Mouse (Mus musculus): ENCODE results near the gene Pcsk6. TPM values are rescaled to one million over a fixed set of nuclear protein-coding genes. Genes with fewer than 3 reads are reported as not detected.
A peak's percentile ranks its signal among the peaks of the same experiment; 100 is the strongest.

The Pcsk6 gene
- polyA plus RNA-seq, 1 experiment from 2014 or later: 3.5 TPM

DNA sequence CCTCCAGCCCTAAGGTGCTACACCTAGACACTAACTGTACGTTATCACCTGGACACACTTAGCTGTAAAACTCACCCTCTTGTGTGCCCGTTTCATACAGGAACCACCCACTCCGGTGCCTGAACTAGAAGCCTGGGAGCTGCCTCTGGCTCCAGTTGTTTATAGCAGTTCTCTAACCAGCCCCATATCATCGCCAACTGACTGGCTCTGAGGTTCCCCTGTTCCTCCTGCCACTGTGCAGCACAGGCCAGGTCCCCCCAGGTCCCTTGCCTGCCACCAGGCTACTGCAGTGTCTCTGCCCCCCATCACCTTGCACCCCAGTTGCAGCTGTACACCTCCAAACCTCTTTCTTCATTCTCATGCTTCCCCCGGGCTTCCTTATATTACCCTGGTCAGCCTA, 8.7 kb downstream of the Pcsk6 start:
- Histone ChIP-seq H3K27ac (peak overlapping the region; percentile 57; the same call in 1 of the 2 replicates), H3K27me3 (ENCODE audit: insufficient read depth, poor library complexity, severe bottlenecking) (peaks cover 60% of the 10 kb centered on the region), H3K4me3 (no peak overlapping the region), H3K9me3 (no peaks in the 10 kb centered on the region), H3K36me3 (no peaks in the 10 kb centered on the region), H3K4me1 (peaks cover 51% of the 10 kb centered on the region)
- WGBS: 59% methylated on average over 5 of the region's 5 CpGs
- no peak for DNase-seq (ENCODE audit: low spot score)

DNA sequence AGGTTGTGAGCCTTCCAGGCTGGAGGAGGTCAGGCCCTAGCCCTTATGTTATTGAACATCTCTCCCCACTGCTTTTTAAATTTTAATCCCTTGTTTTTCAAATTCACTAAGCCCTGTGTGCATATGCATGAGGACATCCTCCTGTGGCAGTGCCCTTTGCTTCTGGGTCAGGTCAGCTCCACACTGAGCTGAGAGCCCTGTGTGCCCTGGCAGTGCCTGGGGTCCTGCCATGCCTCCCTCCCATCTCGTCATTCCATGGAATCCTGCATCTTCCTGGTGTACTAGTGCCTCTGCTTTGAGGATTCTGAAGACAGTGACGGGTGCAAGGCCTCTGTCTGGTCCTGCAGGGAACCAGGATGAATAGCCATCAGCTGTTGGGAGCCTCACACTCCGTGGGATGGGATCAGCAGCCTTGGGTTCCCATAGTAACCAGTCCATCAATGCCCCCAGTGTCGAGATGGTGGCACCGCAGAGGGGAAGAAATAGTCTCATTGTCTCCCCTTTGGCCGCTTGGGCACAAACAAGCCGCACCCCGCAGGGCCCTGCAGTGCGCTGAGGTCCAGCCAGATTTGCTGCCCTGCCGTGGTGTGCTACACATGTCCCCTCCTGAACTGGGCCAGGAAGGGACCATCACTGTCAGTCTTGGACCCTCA, 9.5 kb downstream of the Pcsk6 start:
- Histone ChIP-seq H3K4me3 (no peak overlapping the region), H3K27ac (peak overlapping the region; percentile 57), H3K4me1 (peaks cover 51% of the 10 kb centered on the region), H3K27me3 (ENCODE audit: insufficient read depth, poor library complexity, severe bottlenecking) (peaks cover 56% of the 10 kb centered on the region), H3K9me3 (no peaks in the 10 kb centered on the region), H3K36me3 (no peaks in the 10 kb centered on the region)
- 57% methylated on average over 10 of the region's 10 CpGs for WGBS
- DNase-seq (ENCODE audit: low spot score): no peak

DNA sequence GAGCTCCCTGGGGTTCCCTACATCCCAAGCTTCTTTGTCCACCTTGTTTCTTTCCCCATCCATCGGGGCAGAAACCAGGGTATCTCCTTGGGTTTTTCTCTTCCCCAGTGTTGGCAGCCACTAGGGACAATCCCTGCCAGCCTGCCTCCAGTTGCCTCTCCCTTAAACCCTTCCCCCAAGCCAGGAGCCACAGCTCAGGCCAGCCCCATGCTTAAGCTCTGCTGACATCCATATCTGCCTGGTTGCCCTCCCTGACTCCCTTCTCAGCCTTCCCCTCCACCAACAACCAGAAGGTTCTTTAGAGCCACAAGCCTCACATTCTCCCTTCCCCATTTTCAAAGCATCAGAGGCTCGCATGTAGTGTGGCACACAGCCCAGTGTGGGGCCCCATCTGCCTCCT, 10.3 kb downstream of the Pcsk6 start:
- 65% methylated on average over 2 of the region's 2 CpGs for WGBS
- Histone ChIP-seq H3K4me1 (peaks cover 51% of the 10 kb centered on the region), H3K9me3 (no peaks in the 10 kb centered on the region), H3K36me3 (no peaks in the 10 kb centered on the region), H3K4me3 (no peak overlapping the region), H3K27me3 (ENCODE audit: insufficient read depth, poor library complexity, severe bottlenecking) (peaks cover 55% of the 10 kb centered on the region), H3K27ac (no peak overlapping the region; the same call in 1 of the 2 replicates)
- no peak for DNase-seq (ENCODE audit: low spot score)

DNA sequence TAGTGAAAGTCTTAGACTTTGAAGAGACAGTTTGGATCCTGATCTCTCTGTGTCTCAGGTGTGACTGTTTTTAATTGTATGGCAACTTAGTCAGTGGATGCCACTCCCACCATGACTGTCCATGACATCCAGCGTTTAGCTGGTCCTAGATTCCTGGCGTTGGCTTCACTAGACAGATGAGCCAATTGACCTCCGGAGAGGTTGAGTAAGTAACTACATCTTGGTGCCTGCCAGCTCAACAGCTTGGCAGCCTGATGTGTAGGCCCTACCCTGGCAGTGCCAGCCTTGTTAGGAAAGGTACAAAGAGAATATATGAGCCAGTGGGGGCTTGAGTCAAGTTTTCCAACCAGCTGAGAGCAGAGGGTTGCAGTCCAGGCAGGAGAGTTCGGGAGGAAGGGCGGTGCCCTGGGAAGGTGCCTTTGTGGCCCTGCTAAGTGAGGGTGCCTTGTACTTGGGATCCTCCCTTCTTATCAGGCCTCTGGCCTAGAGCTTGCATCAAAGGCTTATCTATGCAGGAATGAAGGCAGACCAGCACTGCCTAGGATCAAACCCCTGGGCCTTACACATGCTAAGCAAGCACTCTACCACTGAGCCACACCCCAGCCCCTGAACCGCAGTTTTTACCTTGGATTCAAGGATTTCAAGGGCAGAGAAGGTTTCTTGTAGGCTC, 11.8 kb downstream of the Pcsk6 start:
- peaks cover 64% of the 10 kb centered on the region for H3K27me3 ChIP-seq (ENCODE audit: insufficient read depth, poor library complexity, severe bottlenecking)

DNA sequence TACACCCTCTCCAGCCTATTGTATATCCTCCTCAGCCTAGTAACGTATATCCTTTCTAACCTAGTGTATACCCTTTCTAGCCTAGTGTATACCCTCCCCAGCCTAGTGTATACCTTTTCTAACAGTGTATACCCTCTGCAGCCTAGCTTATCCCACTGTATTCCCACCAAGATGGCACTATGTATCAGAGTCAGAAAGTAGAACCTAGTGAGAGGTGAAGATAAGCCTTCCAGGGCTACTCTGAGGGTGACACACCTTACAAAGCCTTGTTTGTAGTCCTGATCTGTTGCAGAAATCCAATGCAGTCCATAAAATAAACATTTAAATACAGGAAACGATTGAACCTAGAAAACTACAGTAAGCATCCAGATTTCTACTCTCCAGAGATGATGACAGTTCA, 12.4 kb downstream of the Pcsk6 start:
- Histone ChIP-seq H3K27me3 (ENCODE audit: insufficient read depth, poor library complexity, severe bottlenecking) (peaks cover 68% of the 10 kb centered on the region), H3K4me1 (peaks cover 44% of the 10 kb centered on the region), H3K36me3 (no peaks in the 10 kb centered on the region), H3K9me3 (no peaks in the 10 kb centered on the region), H3K27ac (no peak overlapping the region), H3K4me3 (no peak overlapping the region)
- WGBS: 75% methylated on average over 2 of the region's 2 CpGs
- DNase-seq (ENCODE audit: low spot score): no peak

More for the DNA sequence above, 11.8 kb downstream of the Pcsk6 start:
- no peaks in the 10 kb centered on the region for H3K36me3 ChIP-seq
- H3K4me1 ChIP-seq: peaks cover 48% of the 10 kb centered on the region
- 0 out of 2 replicates have a peak overlapping the region, but pooled peaks have one; percentile 19 for H3K27ac ChIP-seq
- DNase-seq (ENCODE audit: low spot score): no peak
- no peaks in the 10 kb centered on the region for H3K9me3 ChIP-seq
- WGBS: 65% methylated on average over 6 of the region's 6 CpGs
- no peak overlapping the region for H3K4me3 ChIP-seq

DNA sequence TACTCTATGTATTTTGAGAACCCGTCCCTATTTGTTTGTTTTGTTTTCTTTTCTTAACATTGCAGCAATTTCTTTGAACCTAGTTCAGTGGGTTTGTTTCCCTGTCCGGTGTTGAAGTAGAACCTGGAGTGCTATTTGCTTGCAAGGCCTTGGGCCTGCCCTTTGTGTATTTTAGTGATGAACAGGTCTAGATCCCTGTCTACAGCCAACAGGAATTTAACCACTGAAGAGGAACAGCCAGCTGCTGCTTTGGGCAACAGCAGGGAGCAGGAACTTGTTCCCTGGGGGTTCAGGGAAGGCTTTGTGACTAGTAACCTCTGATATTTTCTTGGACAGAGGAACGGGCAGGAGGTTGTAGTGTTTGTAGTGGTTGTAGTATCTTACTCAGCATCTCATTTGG, 15.1 kb downstream of the Pcsk6 start:
- Histone ChIP-seq H3K36me3 (no peaks in the 10 kb centered on the region), H3K4me1 (peaks cover 25% of the 10 kb centered on the region), H3K27me3 (ENCODE audit: insufficient read depth, poor library complexity, severe bottlenecking) (peaks cover 60% of the 10 kb centered on the region), H3K27ac (no peak overlapping the region), H3K9me3 (no peaks in the 10 kb centered on the region), H3K4me3 (no peak overlapping the region)
- no peak for DNase-seq (ENCODE audit: low spot score)
- 74% methylated on average over 3 of the region's 3 CpGs for WGBS

DNA sequence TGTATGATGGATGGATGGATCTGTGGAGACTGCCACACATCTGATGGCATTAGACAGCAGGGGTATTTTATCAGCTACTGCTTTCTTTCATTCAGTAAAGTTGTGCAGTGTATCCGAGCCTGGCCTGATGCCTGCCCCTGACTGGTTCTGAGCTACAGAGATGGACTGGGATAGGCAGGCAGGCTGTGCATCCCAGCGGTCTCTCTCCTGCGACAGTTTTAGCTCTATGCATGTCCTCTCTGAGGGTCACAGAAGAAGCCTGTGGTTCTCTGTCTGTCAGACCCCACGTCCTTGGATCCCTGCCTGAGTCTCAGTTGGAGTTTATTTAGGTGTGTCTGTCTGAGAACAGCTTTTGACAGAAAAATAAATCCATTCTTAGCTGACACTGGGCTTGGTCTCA, 16.7 kb downstream of the Pcsk6 start:
- WGBS: 47% methylated on average over 4 of the region's 4 CpGs
- Histone ChIP-seq H3K27ac (no peak overlapping the region), H3K36me3 (no peaks in the 10 kb centered on the region), H3K27me3 (ENCODE audit: insufficient read depth, poor library complexity, severe bottlenecking) (peaks cover 60% of the 10 kb centered on the region), H3K9me3 (no peaks in the 10 kb centered on the region), H3K4me1 (peaks cover 15% of the 10 kb centered on the region), H3K4me3 (no peak overlapping the region)
- no peak for DNase-seq (ENCODE audit: low spot score)

DNA sequence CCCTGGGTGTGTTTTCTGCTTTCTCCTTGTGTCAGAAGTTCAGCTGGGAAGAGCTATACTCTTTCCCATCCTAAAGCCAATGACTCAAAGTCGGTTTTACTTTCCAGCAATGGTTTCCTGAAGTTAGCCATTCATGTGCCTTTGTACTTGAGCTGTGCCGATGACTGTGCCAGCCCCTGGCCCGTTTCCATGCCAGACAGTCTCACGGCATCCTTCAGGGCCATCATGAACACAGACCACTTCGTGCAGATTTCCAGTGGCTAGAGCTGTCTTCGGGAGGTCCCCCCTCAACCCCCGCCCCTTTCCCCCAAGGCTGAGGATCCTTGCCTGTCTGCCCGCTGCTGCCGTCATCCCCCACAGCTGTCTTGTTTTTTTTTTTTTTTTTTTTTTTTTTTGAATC, 17.8 kb downstream of the Pcsk6 start:
- no peak overlapping the region for H3K27ac ChIP-seq
- H3K27me3 ChIP-seq (ENCODE audit: insufficient read depth, poor library complexity, severe bottlenecking): peaks cover 68% of the 10 kb centered on the region
- 75% methylated on average over 8 of the region's 9 CpGs for WGBS
- H3K36me3 ChIP-seq: no peaks in the 10 kb centered on the region
- no peaks in the 10 kb centered on the region for H3K9me3 ChIP-seq
- no peak for DNase-seq (ENCODE audit: low spot score)
- no peak overlapping the region for H3K4me3 ChIP-seq
- peaks cover 8% of the 10 kb centered on the region; the same call in 1 of the 2 replicates for H3K4me1 ChIP-seq

DNA sequence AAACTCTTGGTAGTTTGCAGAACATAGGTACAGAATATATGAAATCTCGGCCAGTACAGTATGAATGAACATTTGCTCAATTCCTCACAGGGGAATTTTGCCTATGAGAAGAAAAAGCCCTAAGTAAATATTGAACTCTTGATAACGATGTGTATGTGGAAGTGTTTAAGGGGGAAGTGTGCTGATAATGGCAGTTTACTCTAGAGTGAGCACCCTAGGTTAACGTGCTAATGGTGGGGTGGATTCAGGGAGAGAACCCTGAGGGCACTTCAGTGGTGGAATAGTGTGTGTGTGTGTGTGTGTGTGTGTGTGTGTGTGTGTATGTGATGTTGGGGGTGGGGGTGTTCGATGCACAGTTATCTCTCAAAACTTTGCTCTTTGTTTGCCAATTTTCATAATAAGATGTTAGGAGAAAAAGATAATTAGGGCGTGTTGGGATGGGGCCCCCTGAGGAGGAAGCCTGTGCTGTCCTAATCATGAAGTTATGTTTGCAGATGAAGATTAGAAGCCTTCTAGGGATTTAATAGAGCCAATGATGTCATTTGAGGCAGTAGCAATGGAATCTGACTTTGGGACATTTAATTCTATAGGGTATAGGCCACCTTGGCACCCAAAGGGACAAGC, 19.2 kb downstream of the Pcsk6 start:
- Histone ChIP-seq H3K9me3 (no peaks in the 10 kb centered on the region), H3K27ac (no peak overlapping the region), H3K27me3 (ENCODE audit: insufficient read depth, poor library complexity, severe bottlenecking) (peaks cover 79% of the 10 kb centered on the region), H3K4me3 (no peak overlapping the region), H3K36me3 (no peaks in the 10 kb centered on the region), H3K4me1 (peaks cover 16% of the 10 kb centered on the region)
- WGBS: 57% methylated on average over 5 of the region's 5 CpGs
- DNase-seq (ENCODE audit: low spot score): no peak

DNA sequence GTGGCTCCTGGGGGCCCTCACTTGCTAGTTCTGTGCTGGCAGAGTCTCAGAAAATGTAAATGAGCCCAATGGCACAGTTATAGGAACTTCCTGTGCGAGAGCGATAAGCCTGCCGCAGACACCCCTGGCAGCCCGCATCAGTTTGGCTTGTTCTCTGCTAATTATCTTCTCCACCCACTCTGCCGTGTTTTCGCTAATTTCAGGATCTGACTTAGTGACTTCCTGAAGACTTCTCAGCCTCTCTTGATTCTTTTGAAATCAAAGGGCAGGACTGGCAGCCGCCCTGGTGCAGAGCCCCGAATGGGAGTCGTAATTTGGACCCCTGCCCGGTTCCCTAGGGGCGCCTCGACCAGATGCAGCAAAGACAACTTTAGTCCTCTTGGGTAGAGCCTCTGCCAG, 19.8 kb downstream of the Pcsk6 start:
- H3K4me3 ChIP-seq: no peak overlapping the region
- H3K4me1 ChIP-seq: peaks cover 16% of the 10 kb centered on the region
- H3K27ac ChIP-seq: no peak overlapping the region
- no peaks in the 10 kb centered on the region for H3K9me3 ChIP-seq
- DNase-seq (ENCODE audit: low spot score): no peak
- H3K27me3 ChIP-seq (ENCODE audit: insufficient read depth, poor library complexity, severe bottlenecking): peaks cover 79% of the 10 kb centered on the region
- no peaks in the 10 kb centered on the region for H3K36me3 ChIP-seq
- whole genome bisulfite sequencing: 61% methylated on average over 12 of the region's 12 CpGs

DNA sequence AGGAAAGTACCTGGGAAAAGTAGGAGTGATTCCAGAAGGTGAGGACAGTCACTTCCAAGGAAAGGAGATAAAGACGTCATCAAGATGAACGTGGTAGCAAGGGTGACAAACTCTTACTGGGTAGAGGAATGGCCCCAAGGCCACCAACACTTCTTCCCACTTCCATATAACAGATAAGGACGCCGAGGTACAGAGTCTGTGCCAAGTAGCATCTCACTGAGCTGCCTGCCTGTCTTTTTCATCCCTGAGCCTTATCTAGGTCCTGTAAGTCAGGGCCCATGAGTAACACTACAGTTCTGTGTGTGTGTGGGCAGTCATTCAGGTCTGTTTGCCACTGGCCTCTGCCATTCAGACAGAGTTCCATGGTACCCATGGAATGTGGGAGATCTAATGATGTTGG, 23.4 kb downstream of the Pcsk6 start:
- no peak for DNase-seq (ENCODE audit: low spot score)
- H3K4me3 ChIP-seq: no peak overlapping the region
- H3K27ac ChIP-seq: no peak overlapping the region
- H3K27me3 ChIP-seq (ENCODE audit: insufficient read depth, poor library complexity, severe bottlenecking): peaks cover 67% of the 10 kb centered on the region
- H3K4me1 ChIP-seq: peaks cover 16% of the 10 kb centered on the region
- 27% methylated on average over 4 of the region's 4 CpGs for WGBS
- no peaks in the 10 kb centered on the region for H3K9me3 ChIP-seq
- H3K36me3 ChIP-seq: no peaks in the 10 kb centered on the region

DNA sequence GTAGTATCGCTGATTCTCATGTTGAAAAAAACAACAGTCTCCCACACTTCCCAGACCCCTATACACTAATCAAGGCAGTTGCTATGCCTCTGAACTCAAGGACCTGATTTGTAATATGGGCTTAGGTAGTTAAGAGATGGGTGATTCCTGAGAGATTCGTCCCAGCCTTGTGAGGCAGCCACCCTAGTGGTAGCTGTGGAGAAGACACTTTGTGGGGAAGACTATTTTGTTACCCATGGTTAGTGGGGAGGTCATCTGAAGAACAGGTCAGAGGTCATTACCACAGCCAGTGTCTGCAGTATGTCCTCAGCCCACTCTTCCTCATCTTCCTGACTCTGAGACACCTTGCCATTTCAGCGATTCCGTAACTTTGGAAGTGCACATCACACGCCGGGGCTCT, 24.3 kb downstream of the Pcsk6 start:
- DNase-seq (ENCODE audit: low spot score): no peak
- 89% methylated on average over 6 of the region's 6 CpGs for WGBS
- Histone ChIP-seq H3K27ac (no peak overlapping the region), H3K27me3 (ENCODE audit: insufficient read depth, poor library complexity, severe bottlenecking) (peaks cover 63% of the 10 kb centered on the region), H3K36me3 (no peaks in the 10 kb centered on the region), H3K9me3 (no peaks in the 10 kb centered on the region), H3K4me3 (no peak overlapping the region), H3K4me1 (peaks cover 16% of the 10 kb centered on the region)

DNA sequence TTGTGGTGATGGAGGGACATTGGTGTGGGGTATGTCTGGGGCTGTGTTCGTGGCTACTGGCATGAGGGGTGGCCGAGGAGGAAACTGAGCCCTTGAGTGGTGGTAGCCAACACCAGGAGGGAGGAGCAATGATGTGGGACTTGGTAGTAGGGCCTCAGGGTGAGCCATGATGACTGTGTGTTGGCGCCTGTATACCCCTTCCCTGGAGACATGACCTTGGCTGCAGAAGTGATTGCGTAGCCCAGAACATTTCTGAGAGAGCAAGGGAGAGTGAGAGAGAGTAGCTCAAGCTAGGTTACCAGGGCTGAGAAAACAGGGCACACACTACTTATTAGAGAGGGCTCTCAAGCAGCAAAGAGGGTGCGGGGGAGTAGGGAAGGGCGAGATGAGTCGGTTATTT, 30.3 kb downstream of the Pcsk6 start:
- H3K4me3 ChIP-seq: no peak overlapping the region
- 0 out of 2 replicates have a peak overlapping the region, but pooled peaks have one; percentile 56 for H3K27ac ChIP-seq
- H3K36me3 ChIP-seq: no peaks in the 10 kb centered on the region
- peaks cover 29% of the 10 kb centered on the region for H3K4me1 ChIP-seq
- 78% methylated on average over 7 of the region's 7 CpGs for WGBS
- DNase-seq (ENCODE audit: low spot score): no peak
- H3K27me3 ChIP-seq (ENCODE audit: insufficient read depth, poor library complexity, severe bottlenecking): peaks cover 44% of the 10 kb centered on the region; the same call in 1 of the 2 replicates
- H3K9me3 ChIP-seq: no peaks in the 10 kb centered on the region

All from heart, embryonic 10.5 days (tissue).